Mouse (Mus musculus) monocyte, adult 5-6 weeks (primary cell): ENCODE results near the gene Fmnl3. TPM values are rescaled to one million over a fixed set of nuclear protein-coding genes. Genes with fewer than 3 reads are reported as not detected.
"Not testable (repeated sequence)": the region's sequence is repeated elsewhere in the genome, so short reads cannot be mapped to it uniquely, and the experiment has no call there.

Experiments
- ATAC-seq: fragments of 153-309, 156-312 bp; replicated peaks from 2 replicates; pipeline ENCODE4 v1.8.0; 2017; ENCODE audit warnings: mild to moderate bottlenecking; ENCODE audit not compliant: low TSS enrichment, insufficient number of reproducible peaks, severe bottlenecking, poor library complexity, low FRiP score
- total RNA-seq: library from RNA; stranded (forward); fragments of 200-1000, 200-491, 200-594 nt; gene quantifications from 3 replicates; pipeline ENCODE4 v1.2.3, GENCODE M21; 2017

Fmnl3 gene
- total RNA-seq, 1 experiment from 2014 or later = 31.6 TPM

- no peak for ATAC-seq
These were observed 21.7 kb upstream of the Fmnl3 start for GRCm38 (mm10) chr15:99391975-99392374.

- no peak for ATAC-seq
These were observed 20.5 kb upstream of the Fmnl3 start for GRCm38 (mm10) chr15:99390472-99391401.

- ATAC-seq = peak; percentile 68
These were observed 17.7 kb upstream of the Fmnl3 start for GRCm38 (mm10) chr15:99387976-99388375.

- no peak for ATAC-seq
These were observed 16.5 kb upstream of the Fmnl3 start for GRCm38 (mm10) chr15:99386796-99387195.

GRCm38 (mm10) chr15:99386110-99386509 is 15.8 kb upstream of the Fmnl3 start:
- not testable (repeated sequence) for ATAC-seq

- no peak for ATAC-seq
These were observed 13.8 kb upstream of the Fmnl3 start for GRCm38 (mm10) chr15:99384071-99384470.

- 0 out of 2 replicates have a peak, but pooled peaks have one; percentile 38 for ATAC-seq
These were observed 12.6 kb upstream of the Fmnl3 start for GRCm38 (mm10) chr15:99382893-99383292.

GRCm38 (mm10) chr15:99376240-99376639 is 6.0 kb upstream of the Fmnl3 start:
- no peak for ATAC-seq

- no peak for ATAC-seq
These were observed 5.3 kb upstream of the Fmnl3 start for GRCm38 (mm10) chr15:99375581-99375980.

- ATAC-seq = no peak
These were observed 4.8 kb upstream of the Fmnl3 start for GRCm38 (mm10) chr15:99375036-99375435.

- ATAC-seq = no peak
These were observed 2.5 kb upstream of the Fmnl3 start for GRCm38 (mm10) chr15:99372761-99373160.

- ATAC-seq = no peak
These were observed 1.5 kb upstream of the Fmnl3 start for GRCm38 (mm10) chr15:99371526-99372340.

- no peak for ATAC-seq
These were observed 701 bp downstream of the Fmnl3 start for GRCm38 (mm10) chr15:99369391-99370171.

- no peak for ATAC-seq
These were observed 1.6 kb downstream of the Fmnl3 start for GRCm38 (mm10) chr15:99368583-99369266.

GRCm38 (mm10) chr15:99364921-99365320 is 5.4 kb downstream of the Fmnl3 start:
- peak; percentile 92 for ATAC-seq

- no peak for ATAC-seq
These were observed 6.2 kb downstream of the Fmnl3 start for GRCm38 (mm10) chr15:99364022-99364530.

GRCm38 (mm10) chr15:99358952-99359351 is 11.3 kb downstream of the Fmnl3 start:
- no peak for ATAC-seq

GRCm38 (mm10) chr15:99356462-99356861 is 13.8 kb downstream of the Fmnl3 start:
- no peak for ATAC-seq
